Mouse (Mus musculus) G1E (cell line): ENCODE data around the gene Gatad2b.

Source experiments
- CTCF ChIP-seq: IDR thresholded peaks from 2 replicates; pipeline ENCODE4 v1.5.1; 2012; ENCODE audit warnings: low read depth, low read length, inconsistent platforms, mixed read lengths
- GATA1 ChIP-seq: IDR thresholded peaks from 2 replicates; pipeline ENCODE4 v1.6.1; 2012; ENCODE audit warnings: borderline replicate concordance, low read length, inconsistent platforms, mixed read lengths

- TF ChIP-seq CTCF (no peak), GATA1 (no peak)
These were observed 111.6 kb downstream of the Gatad2b start for GRCm38 (mm10) chr3:90404609-90405008.
